Mouse (Mus musculus): ENCODE measurements around the gene Plekhh1.

Gene Plekhh1

GRCm38 (mm10) chr12:79035349-79035748 lies 6.4 kb downstream of the Plekhh1 start:
- no peak for DNase-seq

- no peak for DNase-seq
Measured at GRCm38 (mm10) chr12:79039708-79040107, 10.7 kb downstream of the Plekhh1 start.

GRCm38 (mm10) chr12:79040201-79040827 lies 11.4 kb downstream of the Plekhh1 start:
- DNase-seq, result no peak

GRCm38 (mm10) chr12:79041436-79041835 lies 12.5 kb downstream of the Plekhh1 start:
- no peak for DNase-seq

- no peak for DNase-seq
Measured at GRCm38 (mm10) chr12:79044668-79045067, 15.7 kb downstream of the Plekhh1 start.

- DNase-seq, result no peak
Measured at GRCm38 (mm10) chr12:79046171-79046570, 17.2 kb downstream of the Plekhh1 start.

GRCm38 (mm10) chr12:79047203-79047602 lies 18.2 kb downstream of the Plekhh1 start:
- DNase-seq, result no peak

- DNase-seq, result no peak
Measured at GRCm38 (mm10) chr12:79048898-79049297, 19.9 kb downstream of the Plekhh1 start.

GRCm38 (mm10) chr12:79049807-79050206 lies 20.8 kb downstream of the Plekhh1 start:
- DNase-seq, result no peak

- DNase-seq, result no peak
Measured at GRCm38 (mm10) chr12:79050545-79051212, 21.7 kb downstream of the Plekhh1 start.

- DNase-seq, result no peak
Measured at GRCm38 (mm10) chr12:79052073-79052472, 23.1 kb downstream of the Plekhh1 start.

GRCm38 (mm10) chr12:79055276-79055675 lies 26.3 kb downstream of the Plekhh1 start:
- DNase-seq, result peak; percentile 20 to 27

- no peak for DNase-seq
Measured at GRCm38 (mm10) chr12:79059573-79059972, 30.6 kb downstream of the Plekhh1 start.

GRCm38 (mm10) chr12:79060134-79060533 lies 31.2 kb downstream of the Plekhh1 start:
- no peak for DNase-seq

- DNase-seq, result no peak
Measured at GRCm38 (mm10) chr12:79060766-79061652, 32.0 kb downstream of the Plekhh1 start.

- peak; percentile 43 to 56 for DNase-seq
Measured at GRCm38 (mm10) chr12:79064451-79064850, 35.5 kb downstream of the Plekhh1 start.

GRCm38 (mm10) chr12:79066431-79066830 lies 37.5 kb downstream of the Plekhh1 start:
- DNase-seq, result no peak

GRCm38 (mm10) chr12:79067526-79067925 lies 38.6 kb downstream of the Plekhh1 start:
- no peak for DNase-seq

- DNase-seq, result no peak
Measured at GRCm38 (mm10) chr12:79068306-79068705, 39.3 kb downstream of the Plekhh1 start.

GRCm38 (mm10) chr12:79069187-79069608 lies 40.2 kb downstream of the Plekhh1 start:
- DNase-seq, result no peak

- DNase-seq, result peak in 1 of 2 experiments; percentile 18
Measured at GRCm38 (mm10) chr12:79069916-79070315, 41.0 kb downstream of the Plekhh1 start.

- DNase-seq, result peak; percentile 47 to 68
Measured at GRCm38 (mm10) chr12:79070736-79071333, 41.9 kb downstream of the Plekhh1 start.

GRCm38 (mm10) chr12:79072576-79072975 lies 43.6 kb downstream of the Plekhh1 start:
- no peak for DNase-seq
